Mouse (Mus musculus): ENCODE results near the gene Olfr345. TPM values are rescaled to one million over a fixed set of nuclear protein-coding genes. Genes with fewer than 3 reads are reported as not detected.

The Olfr345 gene
- not detected in 2 replicates for total RNA-seq (2021)
- long read RNA-seq = 0 reads

DNA sequence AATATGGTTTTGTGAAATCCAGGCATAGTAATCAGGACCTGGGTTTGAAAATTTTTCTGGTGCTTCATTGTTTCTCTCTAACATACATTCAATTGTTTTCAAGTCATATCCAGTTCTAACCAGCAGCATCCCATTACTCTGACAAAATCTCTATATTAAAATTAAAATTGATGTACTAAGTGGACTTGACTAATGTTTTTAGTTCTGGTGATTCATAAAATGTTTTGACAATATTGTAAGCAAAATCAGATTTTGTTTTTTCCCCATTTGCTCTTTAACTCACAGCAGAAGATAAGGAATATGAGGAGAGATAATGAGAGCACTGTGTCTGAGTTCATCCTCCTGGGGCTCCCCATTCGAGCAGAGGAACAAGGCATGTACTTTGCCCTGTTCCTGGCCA is at the start of gene Olfr345:
TSS of gene Olfr345 (plus strand) at position 301 of the 400 bp plus-strand sequence.
- DNase-seq = no peak

GRCm38 (mm10) chr2:36685488-36685887 is 45.6 kb downstream of the Olfr345 start, which contains the start of gene Olfr346:
Gene Olfr346, plus strand, starts transcription at chr2:36685788.
- DNase-seq = no peak

Other genes with a start within 250 kb of the Olfr345 start
- not detected in 2 replicates for gene Olfr339, start 221.1 kb upstream of the Olfr345 start, total RNA-seq (2021)
- gene Olfr340, start 187.5 kb upstream of the Olfr345 start, total RNA-seq (2021) = not detected in 2 replicates
- gene Olfr341, start 157.6 kb upstream of the Olfr345 start, total RNA-seq (2021) = not detected in 2 replicates
- gene Olfr342, start 115.0 kb upstream of the Olfr345 start, total RNA-seq (2021) = not detected in 2 replicates
- gene Olfr344, start 73.4 kb upstream of the Olfr345 start, total RNA-seq (2021) = not detected in 2 replicates
- gene Olfr346, start 45.7 kb downstream of the Olfr345 start, total RNA-seq (2021) = not detected in 2 replicates
- not detected in 2 replicates for gene Olfr347, start 91.9 kb downstream of the Olfr345 start, total RNA-seq (2021)
- gene Olfr348, start 144.2 kb downstream of the Olfr345 start, total RNA-seq (2021) = not detected in 2 replicates
- gene Olfr50, start 150.5 kb downstream of the Olfr345 start, total RNA-seq (2021) = not detected in 2 replicates
- not detected in 2 replicates for gene Olfr3, start 177.0 kb downstream of the Olfr345 start, total RNA-seq (2021)
- not detected in 2 replicates for gene Olfr350, start 206.3 kb downstream of the Olfr345 start, total RNA-seq (2021)
- gene Olfr351, start 222.6 kb downstream of the Olfr345 start, total RNA-seq (2021) = not detected in 2 replicates
- gene Olfr352, start 228.4 kb downstream of the Olfr345 start, total RNA-seq (2021) = not detected in 2 replicates

Data from adrenal gland, postnatal 25 days (tissue).